Mouse (Mus musculus) macrophage (primary cell): ENCODE results near the gene Rpl21. TPM values are rescaled to one million over a fixed set of nuclear protein-coding genes. Genes with fewer than 3 reads are reported as not detected.

Experiments
- H3K27ac ChIP-seq: fragments of 350-480 bp; formaldehyde crosslinking; 2 replicates; pipeline ENCODE4 v1.9.0; 2021
- H3K36me3 ChIP-seq: fragments of 350-480 bp; formaldehyde crosslinking; 2 replicates; pipeline ENCODE4 v1.9.0; 2021; ENCODE audit errors: inconsistent target
- H3K4me3 ChIP-seq: fragments of 350-480 bp; formaldehyde crosslinking; 2 replicates; pipeline ENCODE4 v1.9.0; 2021; ENCODE audit errors: inconsistent target
- H3K79me2 ChIP-seq: fragments of 350-480 bp; formaldehyde crosslinking; 2 replicates; pipeline ENCODE4 v1.9.0; 2021; ENCODE audit errors: inconsistent target
- WGBS: methylation state at CpG from one replicate; pipeline ENCODE4 v1.1.7; 2026; ENCODE audit warnings: inconsistent platforms; ENCODE audit not compliant: missing documents; 5-methylcytosine and 5-hydroxymethylcytosine counted together
- polyA plus RNA-seq: library from polyadenylated mRNA; stranded (reverse); fragments of 250-400 nt; gene quantifications from 3 replicates; pipeline ENCODE4 v1.2.4, GENCODE M21; 2018; ENCODE audit warnings: inconsistent platforms

Rpl21 gene
- polyA plus RNA-seq, 1 experiment from 2014 or later, result 698 TPM

GRCm38 (mm10) chr5:146812866-146813265 lies 19.8 kb upstream of the Rpl21 start:
- WGBS, result 88% methylated on average over 5 of the region's 5 CpGs
- Histone ChIP-seq H3K4me3 (no peak overlapping the region), H3K36me3 (no peaks in the 10 kb centered on the region), H3K79me2 (no peaks in the 10 kb centered on the region), H3K27ac (no peak overlapping the region)

DNA sequence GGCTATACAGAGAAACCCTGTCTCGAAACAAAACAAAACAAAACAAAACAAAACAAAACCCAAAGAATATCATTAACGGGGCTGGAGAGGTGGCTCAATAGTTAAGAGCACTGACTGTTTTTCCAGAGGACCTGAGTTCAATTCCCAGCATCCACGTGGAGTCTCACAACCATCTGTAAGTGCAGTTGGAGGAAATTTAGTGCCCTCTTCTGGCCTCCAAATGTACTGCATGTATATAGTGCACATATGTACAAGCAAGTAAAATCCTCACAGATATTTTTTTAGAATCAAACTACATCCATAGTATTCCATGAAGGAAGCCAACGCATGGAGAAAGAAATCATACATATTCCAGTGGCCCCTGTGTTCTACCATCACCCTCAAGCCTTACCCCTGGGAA lies 19.3 kb upstream of the Rpl21 start:
- WGBS, result 86% methylated on average over 3 of the region's 4 CpGs
- no peaks in the 10 kb centered on the region for H3K79me2 ChIP-seq

GRCm38 (mm10) chr5:146815394-146815793 lies 17.3 kb upstream of the Rpl21 start:
- Histone ChIP-seq H3K27ac (no peak overlapping the region), H3K4me3 (no peak overlapping the region), H3K36me3 (no peaks in the 10 kb centered on the region), H3K79me2 (no peaks in the 10 kb centered on the region)
- WGBS, result 92% methylated on average over 4 of the region's 4 CpGs

More for the DNA sequence above, 19.3 kb upstream of the Rpl21 start:
- H3K4me3 ChIP-seq, result no peak overlapping the region
- no peak overlapping the region for H3K27ac ChIP-seq
- H3K36me3 ChIP-seq, result no peaks in the 10 kb centered on the region

GRCm38 (mm10) chr5:146817583-146817982 lies 15.1 kb upstream of the Rpl21 start:
- Histone ChIP-seq H3K4me3 (no peak overlapping the region), H3K79me2 (no peaks in the 10 kb centered on the region), H3K36me3 (no peaks in the 10 kb centered on the region), H3K27ac (no peak overlapping the region)
- WGBS, result 97% methylated on average over 8 of the region's 8 CpGs

DNA sequence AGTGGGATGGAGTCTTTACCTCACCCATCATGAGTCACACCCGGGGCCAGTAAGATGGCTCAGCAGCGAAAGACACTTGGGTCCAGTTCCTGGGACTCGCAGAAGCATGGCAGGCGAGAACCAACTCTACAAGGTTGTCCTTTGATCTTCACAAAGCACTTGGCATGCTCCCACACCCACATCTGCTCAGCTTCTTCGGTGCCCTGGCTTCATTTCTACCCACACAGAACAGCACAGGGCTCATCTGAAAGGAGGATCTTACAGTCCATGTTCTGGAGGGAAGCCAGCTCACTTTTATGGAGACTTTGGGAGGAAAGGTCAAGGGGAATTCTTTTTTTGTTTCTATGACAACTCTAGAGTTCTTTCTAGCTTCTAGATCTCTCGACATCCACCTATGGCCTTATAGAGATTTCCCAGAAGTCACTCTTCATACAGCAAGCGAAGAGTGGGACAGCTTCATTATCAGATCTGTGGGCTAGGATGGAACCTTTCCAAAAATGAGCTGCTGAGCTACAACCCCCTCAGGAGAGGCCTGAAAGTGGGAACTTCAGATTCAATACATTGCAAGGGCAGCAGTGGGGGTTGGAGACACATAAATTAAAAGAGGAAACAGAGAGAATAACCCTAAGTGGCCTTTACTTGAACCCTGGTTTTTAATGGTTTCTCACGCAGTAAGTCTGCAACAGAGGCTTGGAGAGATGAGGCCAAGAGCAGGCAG lies 13.6 kb upstream of the Rpl21 start:
- Histone ChIP-seq H3K27ac (no peak overlapping the region), H3K4me3 (no peak overlapping the region), H3K79me2 (no peaks in the 10 kb centered on the region), H3K36me3 (no peaks in the 10 kb centered on the region)
- 56% methylated on average over 8 of the region's 8 CpGs for WGBS

- no peaks in the 10 kb centered on the region for H3K79me2 ChIP-seq
- no peaks in the 10 kb centered on the region for H3K36me3 ChIP-seq
- no peak overlapping the region for H3K27ac ChIP-seq
- no peak overlapping the region for H3K4me3 ChIP-seq
- 100% methylated on average over 5 of the region's 5 CpGs for WGBS
Measured at GRCm38 (mm10) chr5:146823005-146823404, 9.7 kb upstream of the Rpl21 start.

DNA sequence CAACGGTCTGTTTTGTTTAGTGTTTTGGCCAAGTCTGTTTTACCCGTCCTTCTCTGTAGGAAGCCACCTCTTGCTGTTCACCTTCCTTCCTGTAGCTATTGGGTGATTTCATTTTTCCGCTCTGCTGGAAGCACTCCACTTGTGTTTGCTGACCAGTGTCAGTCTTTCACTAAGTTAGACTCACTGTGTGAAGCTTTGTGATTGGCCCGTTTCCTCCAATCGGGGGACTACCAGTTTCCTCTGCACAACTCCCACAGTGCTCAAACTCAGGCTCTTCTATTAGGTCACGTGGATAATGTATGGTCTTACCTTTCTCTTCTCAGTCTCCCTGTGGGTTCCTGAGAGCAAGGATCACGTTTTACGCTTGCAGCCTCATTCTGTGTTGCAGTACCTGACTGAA lies 3.2 kb upstream of the Rpl21 start:
- Histone ChIP-seq H3K27ac (peak overlapping the region; percentile 52), H3K4me3 (peak overlapping the region; percentile 33), H3K36me3 (no peaks in the 10 kb centered on the region), H3K79me2 (peaks cover 16% of the 10 kb centered on the region)
- 3% methylated on average over 8 of the region's 8 CpGs for WGBS

DNA sequence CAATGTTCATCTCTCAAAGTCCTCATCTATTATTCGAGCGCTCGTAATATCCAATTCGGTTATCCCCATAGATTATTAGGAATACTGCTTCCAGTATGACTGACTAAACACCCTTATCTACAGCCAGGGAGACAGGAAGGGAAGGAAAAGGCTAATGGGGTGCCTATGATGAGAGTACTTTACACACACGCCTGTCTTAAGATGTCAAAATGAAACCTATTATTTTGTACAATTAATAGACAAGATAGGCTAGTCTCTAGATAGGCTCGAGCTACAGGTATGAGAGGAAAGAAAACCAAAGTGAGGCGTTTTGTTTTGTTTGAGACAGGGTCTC lies 288 bp upstream of the Rpl21 start:
- peak overlapping the region; percentile 94 for H3K27ac ChIP-seq
- peak overlapping the region; percentile 90; the same call in 1 of the 2 replicates for H3K4me3 ChIP-seq
- 53% methylated on average over 7 of the region's 7 CpGs for WGBS
- peaks cover 19% of the 10 kb centered on the region for H3K79me2 ChIP-seq
- H3K36me3 ChIP-seq, result peaks cover 26% of the 10 kb centered on the region

- H3K27ac ChIP-seq, result peak overlapping the region; percentile 94
- H3K36me3 ChIP-seq, result peaks cover 31% of the 10 kb centered on the region
- H3K79me2 ChIP-seq, result peaks cover 19% of the 10 kb centered on the region
- 8% methylated on average over 8 of the region's 8 CpGs for WGBS
- peak overlapping the region; percentile 90 for H3K4me3 ChIP-seq
Measured at GRCm38 (mm10) chr5:146833673-146834201, 1.0 kb downstream of the Rpl21 start.

DNA sequence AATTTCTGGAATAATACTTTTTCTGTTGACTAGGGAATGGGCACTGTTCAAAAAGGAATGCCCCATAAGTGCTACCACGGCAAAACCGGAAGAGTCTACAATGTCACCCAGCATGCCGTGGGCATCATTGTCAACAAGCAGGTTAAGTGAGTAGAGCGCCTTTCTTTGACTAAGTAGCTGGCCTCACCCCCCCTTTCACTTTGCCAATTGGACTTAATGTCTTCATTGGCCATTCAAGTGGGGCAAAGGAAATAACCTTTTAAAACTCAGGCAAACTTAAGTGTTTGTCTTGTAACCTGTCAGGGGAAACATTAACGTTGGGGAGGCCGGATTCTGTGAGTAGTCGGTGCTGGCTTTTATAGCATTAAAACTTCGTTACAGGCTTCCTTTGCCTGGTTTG lies 2.3 kb downstream of the Rpl21 start:
- WGBS, result 57% methylated on average over 8 of the region's 8 CpGs
- no peak overlapping the region for H3K27ac ChIP-seq
- H3K36me3 ChIP-seq, result peaks cover 31% of the 10 kb centered on the region
- no peak overlapping the region for H3K4me3 ChIP-seq
- peaks cover 19% of the 10 kb centered on the region for H3K79me2 ChIP-seq

- 92% methylated on average over 7 of the region's 7 CpGs for WGBS
- peaks cover 18% of the 10 kb centered on the region for H3K79me2 ChIP-seq
- no peak overlapping the region for H3K27ac ChIP-seq
- no peak overlapping the region for H3K4me3 ChIP-seq
- peaks cover 31% of the 10 kb centered on the region for H3K36me3 ChIP-seq
Measured at GRCm38 (mm10) chr5:146837967-146838720, 5.5 kb downstream of the Rpl21 start.

- peaks cover 9% of the 10 kb centered on the region for H3K79me2 ChIP-seq
- 77% methylated on average over 12 of the region's 12 CpGs for WGBS
- no peak overlapping the region for H3K27ac ChIP-seq
- H3K36me3 ChIP-seq, result peaks cover 31% of the 10 kb centered on the region
- H3K4me3 ChIP-seq, result no peak overlapping the region
Measured at GRCm38 (mm10) chr5:146838836-146839648, 6.4 kb downstream of the Rpl21 start.

DNA sequence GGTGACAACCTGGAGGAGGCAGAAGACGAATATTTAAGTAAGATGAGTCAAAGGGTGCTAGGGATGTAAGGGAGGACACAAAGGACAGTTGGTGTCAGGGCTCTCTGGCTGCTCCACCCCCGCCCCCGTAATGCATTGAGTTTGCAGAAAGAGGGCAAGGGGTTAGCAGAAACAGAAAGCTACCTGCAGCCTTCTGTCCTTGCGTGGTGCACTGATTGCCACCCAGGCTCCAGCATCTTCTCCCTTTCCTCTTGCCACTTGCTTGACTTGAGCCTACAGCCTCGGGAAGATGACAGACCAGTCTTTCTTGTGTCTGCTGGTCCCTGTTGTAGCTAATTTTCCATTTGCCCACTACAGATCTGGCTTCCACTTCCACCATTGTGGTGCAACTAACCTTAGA lies 7.1 kb downstream of the Rpl21 start:
- H3K4me3 ChIP-seq, result no peak overlapping the region
- 89% methylated on average over 5 of the region's 5 CpGs for WGBS
- H3K27ac ChIP-seq, result no peak overlapping the region
- peaks cover 31% of the 10 kb centered on the region for H3K36me3 ChIP-seq
- H3K79me2 ChIP-seq, result peaks cover 2% of the 10 kb centered on the region; the same call in 1 of the 2 replicates

DNA sequence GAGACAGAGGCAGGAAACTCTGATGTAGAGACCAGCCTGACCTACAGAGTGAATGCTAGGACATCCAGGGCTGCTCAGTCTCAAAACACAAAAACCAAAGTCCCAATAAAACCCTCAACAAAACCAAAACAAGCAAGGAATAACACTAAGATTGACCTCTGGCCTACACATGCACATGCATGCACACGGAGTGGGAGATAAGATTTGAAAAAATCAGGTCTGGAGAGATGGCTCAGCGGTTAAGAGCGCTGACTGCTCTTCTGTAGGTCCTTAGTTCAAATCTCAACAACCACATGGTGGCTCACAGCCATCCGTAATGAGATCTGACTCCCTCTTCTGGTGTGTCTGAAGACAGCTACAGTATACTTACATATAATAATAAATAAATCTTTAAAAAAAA lies 7.7 kb downstream of the Rpl21 start:
- Histone ChIP-seq H3K27ac (no peak overlapping the region), H3K79me2 (no peaks in the 10 kb centered on the region), H3K36me3 (peaks cover 24% of the 10 kb centered on the region), H3K4me3 (no peak overlapping the region)
- no CpG with 5 or more reads among the region's 4 CpGs for WGBS
